Mouse (Mus musculus) cerebellum, postnatal 4 days (tissue): ENCODE data around the gene Nkx1-1.
A peak's percentile ranks its signal among the peaks of the same experiment; 100 is the strongest.

Experiments used
- DNase-seq, 2 experiments: peaks; one replicate each; pipeline ENCODE4 v3.0.0; 2022; ENCODE audit warnings: low spot score in 2 of 2, mixed read lengths in 1 of 2

The Nkx1-1 gene

GRCm38 (mm10) chr5:33433201-33434138, at the start of gene Nkx1-1:
Gene Nkx1-1, minus strand, starts transcription at chr5:33433976.
- no peak for DNase-seq

- no peak for DNase-seq
Measured at GRCm38 (mm10) chr5:33481318-33481685, 47.5 kb upstream of the Nkx1-1 start.

GRCm38 (mm10) chr5:33480582-33481317, 47.0 kb upstream of the Nkx1-1 start:
- DNase-seq = no peak

GRCm38 (mm10) chr5:33465464-33465863, 31.7 kb upstream of the Nkx1-1 start:
- DNase-seq = no peak

GRCm38 (mm10) chr5:33464390-33464789, 30.6 kb upstream of the Nkx1-1 start:
- no peak for DNase-seq

- DNase-seq = no peak
Measured at GRCm38 (mm10) chr5:33459111-33459510, 25.3 kb upstream of the Nkx1-1 start.

- DNase-seq = no peak
Measured at GRCm38 (mm10) chr5:33458132-33458622, 24.4 kb upstream of the Nkx1-1 start.

GRCm38 (mm10) chr5:33455737-33456136, 22.0 kb upstream of the Nkx1-1 start:
- no peak for DNase-seq

GRCm38 (mm10) chr5:33443794-33444193, 10.0 kb upstream of the Nkx1-1 start:
- DNase-seq = no peak

GRCm38 (mm10) chr5:33442927-33443710, 9.3 kb upstream of the Nkx1-1 start:
- peak in 1 of 2 experiments; percentile 70 for DNase-seq

- peak; percentile 64 to 73 for DNase-seq
Measured at GRCm38 (mm10) chr5:33438214-33438613, 4.4 kb upstream of the Nkx1-1 start.

GRCm38 (mm10) chr5:33435941-33436340, 2.2 kb upstream of the Nkx1-1 start:
- no peak for DNase-seq

- DNase-seq = no peak
Measured at GRCm38 (mm10) chr5:33435151-33435550, 1.4 kb upstream of the Nkx1-1 start.

- no peak for DNase-seq
Measured at GRCm38 (mm10) chr5:33434141-33434780, 485 bp upstream of the Nkx1-1 start.

GRCm38 (mm10) chr5:33432057-33432935, 1.5 kb downstream of the Nkx1-1 start:
- no peak for DNase-seq

- no peak for DNase-seq
Measured at GRCm38 (mm10) chr5:33431173-33432005, 2.4 kb downstream of the Nkx1-1 start.

- no peak for DNase-seq
Measured at GRCm38 (mm10) chr5:33430511-33431172, 3.1 kb downstream of the Nkx1-1 start.

GRCm38 (mm10) chr5:33430106-33430505, 3.7 kb downstream of the Nkx1-1 start:
- DNase-seq = no peak

GRCm38 (mm10) chr5:33427461-33427860, 6.3 kb downstream of the Nkx1-1 start:
- no peak for DNase-seq
